Mouse (Mus musculus) left cerebral cortex, adult 18-20 months (tissue): Measurements from ENCODE around the gene Phlpp1. TPM values are rescaled to one million over a fixed set of nuclear protein-coding genes. Genes with fewer than 3 reads are reported as not detected.

Experiments
- DNase-seq, 2 experiments: peaks; one replicate each; pipeline ENCODE4 v3.0.0; 2021 to 2022; ENCODE audit warnings: low spot score in 2 of 2, mixed read lengths in 1 of 2
- long read RNA-seq, 2 experiments: library from polyadenylated mRNA; stranded (forward); transcript quantifications; one replicate each; pipeline ENCODE4 v2.0.0; 2021
- total RNA-seq, 2 experiments: library from RNA; stranded (reverse); gene quantifications; 2 replicates each; pipeline ENCODE4 v1.2.3; 2021

The Phlpp1 gene
- total RNA-seq = 10 to 100 TPM; 62.0 to 66.9 TPM
- long read RNA-seq, experiment 1, full-length matches to known transcripts = 19 of 33 reads
- long read RNA-seq, experiment 1, partial matches to known transcripts = 9 of 33 reads
- long read RNA-seq, experiment 1, other reads (novel, unspliced or antisense) = 5 of 33 reads
- long read RNA-seq, experiment 2, full-length matches to known transcripts = 7 of 15 reads
- long read RNA-seq, experiment 2, partial matches to known transcripts = 8 of 15 reads
- long read RNA-seq, experiment 2, other reads (novel, unspliced or antisense) = 0 of 15 reads

DNA sequence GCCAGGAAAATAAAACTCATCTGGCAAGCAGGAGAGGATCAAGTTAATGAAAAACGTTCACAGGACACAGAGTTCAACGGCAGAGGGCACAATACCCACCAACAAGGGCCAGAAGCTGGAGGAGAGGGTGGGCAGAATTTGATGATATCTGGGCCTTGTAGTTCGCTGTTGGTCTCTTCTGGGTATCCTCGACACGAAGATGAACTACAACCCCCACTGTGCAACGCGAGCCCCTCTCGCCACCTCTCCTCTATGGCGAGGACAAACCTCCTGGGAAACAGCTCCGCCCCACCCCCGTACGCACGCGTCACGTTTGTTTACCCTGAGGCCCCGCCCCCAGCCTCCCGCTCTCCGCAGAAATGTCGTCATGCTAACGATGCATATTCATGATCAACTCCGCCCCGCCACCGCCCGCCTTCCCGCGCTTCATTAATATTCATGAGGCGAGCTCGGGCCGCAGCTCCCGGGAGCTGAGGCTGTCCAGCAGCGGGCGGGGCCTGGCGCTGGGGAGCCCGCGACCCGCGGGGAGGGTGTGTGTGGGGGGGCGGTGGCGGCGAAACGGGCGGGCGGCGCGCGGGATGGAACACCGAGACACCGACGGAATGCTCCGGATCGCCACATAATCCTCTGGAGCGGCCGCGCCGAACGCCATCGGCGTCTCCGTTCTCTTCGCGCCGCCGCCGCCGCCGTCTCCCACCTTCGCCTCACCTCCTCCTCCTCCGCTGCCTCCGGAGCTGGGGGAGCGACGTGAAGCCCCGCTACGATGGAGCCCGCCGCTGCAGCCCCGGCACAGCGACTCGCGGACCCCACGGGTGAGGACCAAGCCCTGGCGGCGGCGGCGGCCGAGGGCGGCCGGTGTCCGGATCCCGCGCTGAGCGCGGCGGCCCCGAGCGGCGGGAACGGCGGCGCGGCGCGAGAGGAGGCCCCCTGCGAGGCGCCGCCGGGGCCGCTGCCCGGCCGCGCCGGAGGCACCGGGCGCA is at the start of gene Phlpp1:
Gene Phlpp1, plus strand, starts transcription at position 512 of the 980 bp plus-strand sequence.
- DNase-seq = peak; percentile 100

DNA sequence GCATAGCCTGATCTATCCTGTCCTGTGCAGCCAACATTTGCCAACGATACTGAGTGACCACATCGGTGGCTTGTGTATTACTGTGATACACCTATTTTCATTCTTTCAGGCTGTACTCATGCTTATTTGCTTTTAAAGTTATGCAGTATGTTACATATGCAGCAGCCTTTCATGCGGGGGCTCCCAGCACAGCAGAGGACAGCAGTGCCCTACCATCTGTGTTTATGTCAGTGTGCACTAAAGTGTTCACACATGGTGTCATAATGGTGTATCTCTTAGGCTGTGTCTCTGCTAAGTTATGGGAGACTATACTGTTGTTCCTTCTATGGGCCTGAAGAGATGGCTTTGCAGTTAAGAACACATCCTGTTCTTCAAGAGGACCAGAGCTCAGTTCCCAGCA is 45.0 kb upstream of the Phlpp1 start:
- peak; percentile 6 to 15 for DNase-seq

DNA sequence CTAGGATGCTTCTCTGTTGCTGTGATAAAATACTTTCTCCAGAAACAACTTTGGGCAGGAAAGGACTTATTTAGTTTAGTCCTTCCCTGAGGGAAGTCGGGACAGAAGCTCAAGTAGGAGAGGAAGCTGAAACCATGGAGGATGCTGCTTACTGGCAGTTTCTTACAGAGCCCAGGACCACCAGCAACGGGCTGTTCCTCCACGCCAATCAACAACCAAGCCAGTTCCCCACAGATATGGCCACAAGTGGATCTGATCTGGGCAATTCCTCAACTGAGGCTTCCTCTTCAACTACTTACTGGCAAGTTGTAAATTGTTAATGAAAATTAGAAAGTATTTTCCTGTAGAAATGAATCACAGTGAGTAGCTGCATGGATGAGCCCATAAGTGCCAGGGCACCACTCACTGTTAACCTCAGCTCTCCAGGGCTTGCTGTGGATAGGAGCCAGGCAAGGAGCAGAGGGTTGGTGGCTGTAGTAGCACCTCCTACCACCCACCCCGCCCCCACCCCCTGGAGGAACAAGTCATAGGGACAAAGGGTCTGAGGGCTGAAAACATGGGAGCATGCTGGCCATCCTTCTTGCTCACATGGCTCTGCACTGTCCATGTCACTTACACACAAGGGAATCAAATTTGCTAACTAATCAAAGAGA is 39.7 kb upstream of the Phlpp1 start:
- DNase-seq = no peak

GRCm38 (mm10) chr1:106132350-106132700 is 39.2 kb upstream of the Phlpp1 start:
- DNase-seq = no peak

- DNase-seq = no peak
These were observed 32.9 kb upstream of the Phlpp1 start for GRCm38 (mm10) chr1:106138691-106139090.

GRCm38 (mm10) chr1:106139137-106139536 is 32.4 kb upstream of the Phlpp1 start:
- no peak for DNase-seq

DNA sequence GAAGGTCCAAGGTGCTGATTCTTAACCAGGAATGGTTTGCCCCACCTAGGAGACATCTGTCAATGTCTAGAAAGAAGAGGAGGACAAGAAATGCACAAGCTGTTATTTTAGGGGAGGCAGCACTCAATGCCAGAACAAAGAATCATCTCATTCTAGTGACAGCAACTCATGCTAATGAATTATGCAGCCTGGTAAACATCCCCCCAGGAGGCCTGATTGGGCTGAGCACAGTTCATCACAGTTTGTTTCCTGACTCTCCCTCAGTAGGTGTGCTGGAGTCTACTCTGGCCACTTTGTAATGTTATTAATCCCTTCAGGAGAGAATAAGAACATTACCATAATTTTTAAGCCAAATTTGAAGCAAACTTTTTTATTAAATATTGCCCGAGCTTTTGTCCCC is 29.5 kb upstream of the Phlpp1 start:
- no peak for DNase-seq

- no peak for DNase-seq
These were observed 27.0 kb upstream of the Phlpp1 start for GRCm38 (mm10) chr1:106144534-106144933.

DNA sequence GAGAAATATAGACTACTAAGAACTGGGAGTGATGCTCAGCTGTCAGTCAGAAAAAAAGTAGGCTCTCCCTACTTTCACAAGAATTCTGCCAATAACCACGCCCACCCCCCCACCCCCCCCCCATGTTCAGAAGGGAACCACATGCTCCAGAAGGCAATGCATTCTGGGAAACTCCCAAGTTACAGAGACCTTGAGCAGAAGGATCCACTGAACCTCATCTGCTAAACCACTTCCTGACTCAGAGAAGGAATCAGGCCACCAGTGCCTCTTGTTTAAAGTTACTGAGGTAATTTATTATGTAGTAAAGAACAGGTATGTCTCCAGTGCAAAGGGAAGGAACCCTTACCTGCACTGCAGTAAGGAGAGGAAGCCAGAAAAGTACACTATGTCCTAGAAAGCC is 26.5 kb upstream of the Phlpp1 start:
- DNase-seq = no peak

DNA sequence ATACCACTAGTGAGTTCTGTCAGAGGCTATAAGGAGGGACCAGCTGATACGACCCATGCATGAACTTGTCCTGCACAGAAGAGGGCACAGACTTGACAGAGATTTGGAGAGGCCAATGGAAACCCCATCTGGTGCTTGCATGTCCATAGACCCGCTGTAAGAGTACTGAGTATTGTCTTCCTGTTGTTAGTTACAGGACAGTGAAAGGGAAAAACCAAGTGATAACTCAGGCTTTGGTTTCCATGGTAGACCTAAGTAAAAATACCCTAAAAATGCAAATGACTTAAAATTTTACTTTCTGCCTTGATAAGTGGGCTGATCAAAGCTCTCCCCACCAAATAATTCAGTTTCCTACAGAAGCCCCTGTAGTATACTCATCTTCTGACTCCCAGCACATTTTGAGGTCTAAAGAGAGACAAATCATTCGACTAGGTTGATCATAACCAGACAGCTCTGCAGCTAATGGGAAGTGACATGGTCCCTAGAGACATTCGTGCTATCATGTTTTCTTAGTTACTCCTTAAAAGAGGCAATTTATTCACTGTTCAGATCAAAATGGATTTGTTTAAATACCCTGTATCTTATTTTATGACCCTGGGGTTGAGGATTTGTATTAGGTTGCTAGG is 25.9 kb upstream of the Phlpp1 start:
- no peak for DNase-seq

GRCm38 (mm10) chr1:106148386-106149380 is 22.9 kb upstream of the Phlpp1 start:
- DNase-seq = no peak

DNA sequence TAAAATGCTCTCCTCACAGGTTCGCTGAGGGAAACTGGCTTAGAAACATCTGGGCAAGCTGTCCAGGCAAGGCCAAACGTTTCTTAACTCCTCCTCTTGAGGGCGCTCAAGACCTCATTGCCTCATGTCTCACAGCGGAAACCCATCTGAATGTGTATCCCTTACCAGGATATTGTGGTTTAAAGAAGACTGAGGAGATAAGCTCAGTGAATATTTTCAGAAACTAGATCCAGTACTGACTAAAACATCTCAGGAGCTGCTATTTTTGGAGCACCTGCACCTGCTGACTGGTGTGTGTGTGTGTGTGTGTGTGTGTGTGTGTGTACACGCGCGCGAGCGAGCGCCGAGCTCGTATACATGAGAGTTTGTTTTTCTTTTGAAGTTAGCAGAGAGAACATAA is 19.7 kb upstream of the Phlpp1 start:
- DNase-seq = peak in 1 of 2 experiments; percentile 25

DNA sequence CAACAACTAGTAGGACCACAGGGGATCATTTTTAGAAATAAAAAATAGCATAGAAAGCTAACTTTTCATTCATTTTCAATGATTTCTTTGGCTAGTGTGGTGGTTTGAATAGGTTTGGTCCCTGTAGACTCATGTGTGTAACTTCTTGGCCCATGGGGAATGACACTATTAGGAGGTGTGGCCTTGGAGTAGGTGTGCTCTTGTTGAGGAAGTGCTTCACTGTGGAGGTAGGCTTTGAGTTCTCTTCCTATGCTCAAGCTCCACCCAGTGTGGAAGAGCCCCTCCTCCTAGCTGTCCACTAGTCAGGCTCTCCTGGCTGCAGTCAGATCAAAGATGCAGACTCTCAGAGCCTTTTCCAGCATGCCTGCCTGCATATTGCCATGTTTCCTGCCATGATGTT is 18.8 kb upstream of the Phlpp1 start:
- no peak for DNase-seq

DNA sequence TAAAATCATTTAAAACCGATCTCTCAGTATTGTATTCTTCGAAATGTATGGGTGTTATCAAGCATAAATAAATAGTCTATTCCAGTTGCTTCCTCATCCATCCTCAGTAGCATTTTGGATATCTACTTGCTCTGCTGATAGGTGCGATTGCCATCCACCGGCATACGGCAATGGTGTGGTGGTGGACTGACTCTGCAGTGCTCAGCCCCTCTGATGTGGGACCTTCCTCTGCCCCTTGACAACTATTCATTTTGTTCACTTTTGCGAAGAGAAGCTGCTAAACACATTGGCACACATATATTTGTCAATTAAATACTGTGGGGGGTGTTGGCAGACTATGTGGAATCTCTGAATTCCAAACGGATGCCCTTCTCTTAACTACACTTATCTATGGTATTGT is 17.0 kb upstream of the Phlpp1 start:
- no peak for DNase-seq

- DNase-seq = peak; percentile 41
These were observed 16.4 kb upstream of the Phlpp1 start for GRCm38 (mm10) chr1:106155087-106155567.

- DNase-seq = no peak
These were observed 15.8 kb upstream of the Phlpp1 start for GRCm38 (mm10) chr1:106155702-106156101.

DNA sequence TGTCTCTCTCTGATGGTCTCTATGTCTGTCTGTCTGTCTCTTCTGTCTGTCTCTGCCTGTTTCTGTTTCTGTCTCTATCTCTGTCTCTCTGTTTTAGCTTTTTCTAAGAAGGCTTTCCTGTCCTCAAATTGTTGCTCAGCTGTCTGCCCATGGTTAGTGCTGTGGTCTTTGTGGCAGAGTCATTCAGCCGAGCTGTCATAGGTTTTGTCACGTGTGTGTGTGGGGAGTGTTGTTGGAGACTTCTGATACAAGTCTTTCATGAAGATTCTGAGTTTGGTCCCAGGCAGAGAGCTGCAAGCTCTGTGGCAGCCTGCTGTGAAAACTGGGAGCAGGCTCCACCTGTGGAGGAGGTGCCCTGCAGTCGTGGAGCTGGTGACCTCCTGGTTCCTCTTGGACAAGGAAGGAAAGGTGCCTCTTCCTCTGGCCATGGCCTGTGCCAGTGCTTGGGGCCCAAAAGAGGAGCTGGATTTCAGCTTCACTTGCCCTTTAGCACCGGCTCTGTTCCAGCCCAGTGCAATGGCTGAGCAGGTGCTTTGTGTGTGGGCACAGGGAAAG is 13.5 kb upstream of the Phlpp1 start:
- DNase-seq = no peak

GRCm38 (mm10) chr1:106159667-106160066 is 11.9 kb upstream of the Phlpp1 start:
- no peak for DNase-seq

DNA sequence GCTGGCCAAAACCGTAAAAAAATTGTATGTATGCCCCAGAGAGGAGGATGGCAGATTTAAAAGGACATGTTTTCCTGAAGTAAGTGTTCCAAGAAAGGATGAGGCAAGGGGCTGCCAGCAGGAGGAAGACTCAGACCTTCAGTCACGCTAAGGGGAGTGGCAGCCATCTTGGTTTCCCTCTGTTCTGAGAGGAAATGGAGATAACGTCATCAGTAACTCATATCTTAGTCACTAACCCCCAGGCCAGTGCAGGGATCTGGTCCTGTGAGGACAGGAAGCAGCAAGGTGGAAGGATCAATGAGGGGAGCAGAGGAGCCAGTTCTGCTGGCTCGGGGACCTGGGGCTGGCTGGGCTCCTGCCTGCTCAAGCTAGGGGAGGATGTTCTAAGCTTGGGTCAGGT is 10.6 kb upstream of the Phlpp1 start:
- DNase-seq = no peak

- DNase-seq = no peak
These were observed 9.0 kb upstream of the Phlpp1 start for GRCm38 (mm10) chr1:106162581-106162980.
